Mouse (Mus musculus) splenic B cell, adult 2 months (primary cell): ENCODE results near the gene Gpatch1.

Experiments
- DNase-seq: peaks from one replicate; pipeline ENCODE4 v3.0.0-alpha.2; 2011; ENCODE audit warnings: low read depth, low spot score
- H3K27me3 ChIP-seq: 2 replicates; pipeline ENCODE4 v1.6.1; 2012; ENCODE audit warnings: mild to moderate bottlenecking, low read length, moderate library complexity, mixed read lengths; ENCODE audit not compliant: control insufficient read depth, poor library complexity, insufficient read depth, severe bottlenecking
- H3K36me3 ChIP-seq: 2 replicates; pipeline ENCODE4 v1.6.1; 2012; ENCODE audit warnings: mild to moderate bottlenecking, low read length, moderate library complexity, mixed read lengths; ENCODE audit not compliant: control insufficient read depth, poor library complexity, insufficient read depth, severe bottlenecking

Gene Gpatch1

GRCm38 (mm10) chr7:35317729-35318609, at the start of gene Gpatch1:
TSS of gene Gpatch1 (minus strand) at chr7:35318440.
- Histone ChIP-seq H3K36me3 (no peaks in the 10 kb centered on the region), H3K27me3 (no peaks in the 10 kb centered on the region)
- DNase-seq: peak; percentile 91

DNA sequence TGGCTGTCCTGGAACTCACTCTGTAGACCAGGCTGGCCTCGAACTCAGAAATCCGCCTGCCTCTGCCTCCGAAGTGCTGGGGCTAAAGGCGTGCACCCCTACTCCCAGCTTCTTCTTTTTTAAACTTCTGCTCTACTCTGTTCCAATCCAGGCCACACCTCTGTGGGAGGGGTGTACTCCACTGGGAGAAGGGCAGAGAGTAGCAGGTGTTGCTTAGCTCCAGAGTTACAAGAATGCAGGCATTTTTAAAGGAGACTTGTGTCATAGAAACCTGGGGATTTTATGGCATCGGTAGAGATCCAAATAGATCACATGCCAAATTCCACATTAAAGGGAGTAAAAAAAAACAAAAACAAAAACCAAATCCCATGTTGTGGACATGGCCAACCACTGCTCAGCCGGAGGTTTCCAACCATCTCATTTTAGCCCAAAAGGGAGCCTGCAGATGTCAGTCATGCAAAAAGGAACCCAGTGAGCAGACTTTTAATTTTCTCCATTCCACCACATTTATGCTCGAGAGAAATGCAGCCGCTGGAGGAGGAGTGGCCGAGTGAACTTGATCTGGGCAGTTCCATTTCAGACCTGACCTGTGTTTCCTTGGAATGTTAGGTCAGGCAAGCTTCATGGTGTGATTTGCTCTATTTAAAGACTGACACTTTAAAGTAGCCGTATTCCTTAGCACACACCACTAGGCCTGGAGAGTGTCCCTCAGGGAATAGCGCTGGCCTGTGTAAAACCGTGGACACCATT, 47.1 kb upstream of the Gpatch1 start:
- H3K27me3 ChIP-seq: no peaks in the 10 kb centered on the region

GRCm38 (mm10) chr7:35362868-35363267, 44.6 kb upstream of the Gpatch1 start:
- DNase-seq: no peak
- H3K36me3 ChIP-seq: no peaks in the 10 kb centered on the region
- no peaks in the 10 kb centered on the region for H3K27me3 ChIP-seq

More for the DNA sequence above, 47.1 kb upstream of the Gpatch1 start:
- no peaks in the 10 kb centered on the region for H3K36me3 ChIP-seq
- DNase-seq: no peak

- Histone ChIP-seq H3K36me3 (no peaks in the 10 kb centered on the region), H3K27me3 (no peaks in the 10 kb centered on the region)
- DNase-seq: no peak
These were observed 44.0 kb upstream of the Gpatch1 start for GRCm38 (mm10) chr7:35362253-35362652.

DNA sequence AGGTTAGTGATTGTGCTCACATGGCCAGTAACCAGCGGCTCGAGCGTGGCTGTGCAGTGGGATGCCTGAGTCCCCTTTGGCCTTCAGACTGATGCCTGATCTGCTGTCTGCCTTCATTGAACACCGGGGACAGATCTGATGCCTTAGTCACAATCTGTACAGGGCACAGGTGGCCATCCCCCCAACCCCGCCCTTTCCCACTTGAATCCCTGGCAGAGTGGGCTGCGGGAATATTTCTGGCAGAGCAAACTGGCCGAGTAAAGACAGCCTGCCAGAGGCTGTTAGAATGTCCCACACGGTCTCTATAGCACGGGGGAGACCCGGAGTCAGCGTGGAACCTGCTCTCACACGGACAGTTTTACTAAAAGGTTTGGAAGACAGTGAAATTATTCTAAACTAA, 39.4 kb upstream of the Gpatch1 start:
- no peaks in the 10 kb centered on the region for H3K36me3 ChIP-seq
- no peaks in the 10 kb centered on the region for H3K27me3 ChIP-seq
- DNase-seq: no peak

DNA sequence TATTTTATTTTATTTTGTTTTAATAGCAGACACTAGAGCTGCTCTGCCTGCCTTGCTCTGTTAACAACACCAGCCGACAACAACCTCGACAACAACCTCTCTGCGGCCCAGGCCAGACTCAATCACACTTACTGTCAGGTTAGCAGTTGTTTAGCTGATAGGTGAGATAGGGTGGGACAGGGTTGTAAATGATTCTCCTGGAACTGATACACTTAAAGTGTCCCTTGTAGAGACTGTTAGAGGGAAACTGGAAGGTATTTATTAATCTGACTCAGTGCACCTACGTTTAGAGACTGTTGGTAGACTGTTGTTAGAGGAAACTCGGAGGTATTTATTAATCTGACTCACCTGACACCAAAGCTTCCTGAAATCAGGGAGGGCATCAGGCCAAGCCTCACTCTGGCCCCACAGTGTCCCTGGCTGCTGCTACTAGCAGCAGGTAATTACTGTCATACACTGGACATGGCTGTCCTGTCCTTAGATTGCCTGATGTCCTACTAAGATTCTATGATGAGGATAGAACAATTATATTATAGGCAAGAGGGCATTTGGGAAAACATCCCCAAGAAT, 37.1 kb upstream of the Gpatch1 start:
- DNase-seq: no peak
- no peaks in the 10 kb centered on the region for H3K36me3 ChIP-seq
- no peaks in the 10 kb centered on the region for H3K27me3 ChIP-seq

GRCm38 (mm10) chr7:35353306-35353705, 35.1 kb upstream of the Gpatch1 start:
- no peaks in the 10 kb centered on the region for H3K36me3 ChIP-seq
- H3K27me3 ChIP-seq: no peaks in the 10 kb centered on the region
- no peak for DNase-seq

DNA sequence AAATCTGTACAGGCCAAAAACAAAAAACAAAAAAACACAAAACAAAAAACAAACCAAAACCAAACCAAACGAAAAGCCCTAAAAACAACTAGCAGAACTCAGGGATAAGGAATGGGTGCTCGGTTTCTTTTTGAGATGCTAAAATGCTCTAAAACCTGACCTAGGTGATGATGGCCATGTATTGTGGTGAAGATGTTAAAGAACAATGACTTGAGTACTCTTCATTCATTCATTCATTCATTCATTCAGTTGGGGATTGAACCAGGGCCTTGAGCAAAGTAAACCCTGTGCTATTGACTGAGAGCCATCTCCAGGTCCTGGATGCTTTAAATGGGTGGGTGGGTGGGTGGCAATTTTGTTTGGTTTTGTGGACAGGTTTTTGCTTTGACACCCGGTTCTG, 32.9 kb upstream of the Gpatch1 start:
- no peak for DNase-seq
- Histone ChIP-seq H3K27me3 (no peaks in the 10 kb centered on the region), H3K36me3 (no peaks in the 10 kb centered on the region)

DNA sequence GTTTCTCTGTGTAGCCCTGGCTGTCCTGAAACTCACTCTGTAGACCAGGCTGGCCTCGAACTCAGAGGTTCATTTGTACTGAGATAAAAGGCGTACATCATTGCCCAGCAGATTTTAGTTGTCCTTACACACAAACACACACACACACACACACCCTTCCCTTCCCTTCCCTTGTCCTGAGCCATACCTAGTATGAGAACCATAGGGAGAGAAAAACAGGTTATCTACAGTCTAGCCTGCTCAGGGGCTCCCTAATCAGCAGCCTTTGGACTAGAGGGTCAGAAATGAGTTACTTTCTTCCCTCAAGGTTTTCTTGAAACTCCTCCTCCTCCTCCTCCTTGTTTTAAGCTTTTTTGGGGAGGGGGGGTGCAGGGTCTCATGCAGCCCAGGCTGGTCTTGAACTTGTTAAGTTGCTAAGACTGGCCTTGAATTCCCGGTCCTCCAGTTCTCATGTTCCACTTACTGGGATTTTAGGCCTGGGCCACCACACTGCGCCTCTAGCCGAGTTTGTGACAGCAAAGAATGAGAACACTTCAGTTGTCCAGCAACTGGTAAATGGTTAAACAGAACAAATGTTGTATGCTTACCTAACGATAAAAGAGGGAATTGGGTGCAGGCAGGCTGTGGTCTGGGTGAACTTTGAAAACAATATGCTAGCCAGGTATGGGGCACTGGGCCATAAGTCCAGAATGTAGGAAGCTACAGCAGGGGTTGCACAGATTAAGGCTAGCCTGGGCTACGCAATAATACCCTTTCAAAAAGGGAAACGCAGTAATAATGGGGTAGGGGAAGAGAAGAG, 31.8 kb upstream of the Gpatch1 start:
- H3K27me3 ChIP-seq: no peaks in the 10 kb centered on the region
- DNase-seq: no peak
- H3K36me3 ChIP-seq: no peaks in the 10 kb centered on the region

- DNase-seq: no peak
- Histone ChIP-seq H3K36me3 (no peaks in the 10 kb centered on the region), H3K27me3 (no peaks in the 10 kb centered on the region)
These were observed 30.8 kb upstream of the Gpatch1 start for GRCm38 (mm10) chr7:35349022-35349421.

DNA sequence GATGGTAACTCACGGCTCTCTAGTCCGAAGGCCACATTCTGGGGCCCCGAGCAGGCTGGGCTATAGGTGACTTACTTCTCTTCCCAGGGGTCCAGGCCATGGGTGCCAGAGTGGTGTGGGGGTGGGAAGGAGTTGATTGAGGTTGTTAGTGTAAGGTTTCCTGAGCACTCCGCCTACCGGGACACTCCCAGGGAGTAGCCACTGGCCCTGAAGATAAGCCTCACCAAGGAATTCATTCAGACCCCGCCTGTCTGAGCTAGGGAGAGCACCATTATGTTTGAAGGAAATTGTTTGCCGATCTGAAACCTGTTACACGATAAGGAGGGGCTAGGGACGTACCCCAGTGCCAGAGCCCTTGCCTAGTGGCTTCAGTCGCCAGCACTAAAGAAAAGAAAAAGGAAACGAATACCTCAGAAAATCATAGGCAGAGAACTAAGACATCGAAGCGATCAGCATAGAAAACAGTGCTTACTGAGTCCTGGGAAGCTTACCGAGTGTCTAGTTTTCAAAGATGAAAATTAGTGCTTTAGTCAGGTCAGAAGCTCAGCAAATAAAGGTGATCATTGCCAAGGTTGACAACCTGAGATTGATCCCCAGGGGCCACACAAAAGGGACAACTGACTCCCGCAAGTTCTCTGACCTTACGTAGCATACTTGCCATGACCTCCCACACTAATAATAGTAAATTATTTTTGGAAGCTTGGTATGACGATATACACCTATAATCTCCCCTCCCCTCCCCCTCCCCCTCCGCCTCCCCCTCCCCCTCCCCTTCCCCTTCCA, 29.9 kb upstream of the Gpatch1 start:
- DNase-seq: no peak
- H3K27me3 ChIP-seq: no peaks in the 10 kb centered on the region
- no peaks in the 10 kb centered on the region for H3K36me3 ChIP-seq

DNA sequence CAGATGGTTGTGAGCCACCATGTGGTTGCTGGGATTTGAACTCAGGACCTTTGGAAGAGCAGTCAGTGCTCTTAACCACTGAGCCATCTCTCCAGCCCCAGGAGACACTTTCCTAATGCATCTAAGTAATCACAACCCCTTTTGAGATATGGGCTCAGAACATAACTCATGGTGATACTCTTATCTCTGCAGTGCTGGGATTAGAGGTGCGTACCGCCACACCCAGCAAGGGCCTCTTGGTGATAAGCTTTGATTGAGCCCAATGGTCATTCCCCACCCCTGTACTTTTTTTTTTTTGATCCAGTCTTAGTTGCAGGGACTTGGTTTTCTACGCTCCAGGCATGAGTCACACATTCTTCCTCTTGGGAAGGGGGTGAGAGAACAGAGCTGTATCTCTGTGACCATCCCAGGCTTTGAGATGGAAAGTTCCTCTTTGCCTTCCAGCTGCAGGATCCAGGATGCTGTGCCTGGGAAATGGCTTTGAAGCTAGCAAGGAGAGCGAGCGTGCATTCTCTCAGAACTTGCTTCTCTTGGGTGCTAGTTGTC, 26.6 kb upstream of the Gpatch1 start:
- no peak for DNase-seq
- no peaks in the 10 kb centered on the region for H3K27me3 ChIP-seq
- no peaks in the 10 kb centered on the region for H3K36me3 ChIP-seq

DNA sequence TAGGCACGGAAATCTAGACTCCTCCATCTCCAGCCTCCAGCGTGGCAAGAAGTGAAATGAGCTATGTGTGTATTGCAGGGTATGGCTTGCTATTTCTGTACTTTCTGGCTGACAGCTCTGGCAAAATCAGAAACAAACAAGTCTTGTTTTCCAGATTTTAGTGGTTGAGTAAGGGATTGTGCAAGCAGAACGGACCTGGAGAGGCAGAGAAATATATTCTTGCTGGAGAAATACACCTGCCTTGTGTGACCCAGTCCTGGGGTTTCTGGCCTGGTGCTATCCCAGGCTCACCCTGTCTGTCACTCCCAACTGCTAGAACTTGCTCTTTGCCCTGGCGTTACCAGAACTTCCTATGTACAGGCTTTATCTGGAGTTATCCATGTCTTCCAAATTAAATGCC, 24.3 kb upstream of the Gpatch1 start:
- H3K36me3 ChIP-seq: no peaks in the 10 kb centered on the region
- DNase-seq: no peak
- H3K27me3 ChIP-seq: no peaks in the 10 kb centered on the region

DNA sequence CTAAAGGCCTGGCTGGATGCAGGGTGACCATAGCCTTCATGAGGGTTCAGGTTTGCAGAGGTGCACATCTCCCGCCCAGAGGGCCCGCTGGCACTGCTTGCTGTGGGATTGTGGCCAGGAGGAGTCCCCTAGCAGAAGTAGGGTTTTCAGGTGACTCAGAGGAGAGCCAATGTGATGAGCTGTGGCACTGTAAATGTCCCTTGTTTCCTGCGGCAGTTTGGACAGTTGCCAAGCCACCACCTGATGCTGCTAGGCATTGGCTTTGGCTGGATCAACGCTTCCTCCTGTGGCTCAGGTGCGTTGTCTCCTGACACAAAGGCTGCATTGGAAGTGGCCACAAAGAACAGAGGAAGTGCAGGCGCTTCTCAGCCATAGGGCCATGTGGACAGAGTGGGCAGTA, 23.0 kb upstream of the Gpatch1 start:
- Histone ChIP-seq H3K36me3 (no peaks in the 10 kb centered on the region), H3K27me3 (no peaks in the 10 kb centered on the region)
- DNase-seq: no peak
